Mouse (Mus musculus) 416B (cell line): ENCODE measurements around the gene Bud23.
A peak's percentile ranks its signal among the peaks of the same experiment; 100 is the strongest.
"Not testable (repeated sequence)": the region's sequence is repeated elsewhere in the genome, so short reads cannot be mapped to it uniquely, and the experiment has no call there.

Experiments used
- DNase-seq: peaks from one replicate; pipeline ENCODE4 v3.0.0; 2011; ENCODE audit warnings: low read depth

Gene Bud23

GRCm38 (mm10) chr5:135072061-135072460 is 7.3 kb upstream of the Bud23 start:
- DNase-seq, result no peak

GRCm38 (mm10) chr5:135070448-135070847 is 5.7 kb upstream of the Bud23 start:
- DNase-seq, result no peak

GRCm38 (mm10) chr5:135066008-135066407 is 1.2 kb upstream of the Bud23 start:
- no peak for DNase-seq

- DNase-seq, result no peak
These were observed 385 bp downstream of the Bud23 start for GRCm38 (mm10) chr5:135064382-135064766.

- peak; percentile 97 for DNase-seq
These were observed 954 bp downstream of the Bud23 start, which contains the start of gene Dnajc30 for GRCm38 (mm10) chr5:135063629-135064381. Dnajc30 (plus strand) TSS chr5:135064202.

GRCm38 (mm10) chr5:135053356-135053755 is 11.4 kb downstream of the Bud23 start:
- no peak for DNase-seq

GRCm38 (mm10) chr5:135049268-135049667 is 15.5 kb downstream of the Bud23 start:
- not testable (repeated sequence) for DNase-seq

GRCm38 (mm10) chr5:135048539-135048938 is 16.2 kb downstream of the Bud23 start:
- DNase-seq, result no peak

GRCm38 (mm10) chr5:135044575-135044974 is 20.2 kb downstream of the Bud23 start:
- DNase-seq, result no peak

- no peak for DNase-seq
These were observed 22.5 kb downstream of the Bud23 start for GRCm38 (mm10) chr5:135042105-135042788.

- no peak for DNase-seq
These were observed 24.0 kb downstream of the Bud23 start for GRCm38 (mm10) chr5:135040777-135041176.

- DNase-seq, result no peak
These were observed 24.7 kb downstream of the Bud23 start for GRCm38 (mm10) chr5:135040059-135040458.

GRCm38 (mm10) chr5:135039541-135039940 is 25.2 kb downstream of the Bud23 start:
- DNase-seq, result no peak

- no peak for DNase-seq
These were observed 26.8 kb downstream of the Bud23 start for GRCm38 (mm10) chr5:135037946-135038345.

GRCm38 (mm10) chr5:135035608-135036359 is 29.0 kb downstream of the Bud23 start:
- DNase-seq, result no peak

- no peak for DNase-seq
These were observed 30.2 kb downstream of the Bud23 start for GRCm38 (mm10) chr5:135034593-135034992.

- DNase-seq, result no peak
These were observed 32.2 kb downstream of the Bud23 start for GRCm38 (mm10) chr5:135032581-135032980.

- DNase-seq, result peak; percentile 80
These were observed 35.5 kb downstream of the Bud23 start for GRCm38 (mm10) chr5:135029007-135029854.

GRCm38 (mm10) chr5:135025899-135026298 is 38.9 kb downstream of the Bud23 start:
- DNase-seq, result no peak

GRCm38 (mm10) chr5:135024665-135025224 is 40.0 kb downstream of the Bud23 start:
- DNase-seq, result peak; percentile 98
